Mouse (Mus musculus) mouse embryonic stem cell (cell line): Measurements from ENCODE around the gene Pdzd7.

Experiments used
- in situ Hi-C, 2 experiments: fragments of 300-500 bp; cut with MboI; formaldehyde crosslinking; loops; 1 replicate in 1 of 2; 3 replicates in 1 of 2; pipeline ENCODE4 v1.14.3; 2019 to 2020; ENCODE audit warnings: low sequenced_read_pairs in 2 of 2, low pct_unique_long_range_greater_than_20kb in 1 of 2, mixed read lengths in 1 of 2; ENCODE audit not compliant: unreplicated experiment in 1 of 2

Pdzd7 gene

DNA sequence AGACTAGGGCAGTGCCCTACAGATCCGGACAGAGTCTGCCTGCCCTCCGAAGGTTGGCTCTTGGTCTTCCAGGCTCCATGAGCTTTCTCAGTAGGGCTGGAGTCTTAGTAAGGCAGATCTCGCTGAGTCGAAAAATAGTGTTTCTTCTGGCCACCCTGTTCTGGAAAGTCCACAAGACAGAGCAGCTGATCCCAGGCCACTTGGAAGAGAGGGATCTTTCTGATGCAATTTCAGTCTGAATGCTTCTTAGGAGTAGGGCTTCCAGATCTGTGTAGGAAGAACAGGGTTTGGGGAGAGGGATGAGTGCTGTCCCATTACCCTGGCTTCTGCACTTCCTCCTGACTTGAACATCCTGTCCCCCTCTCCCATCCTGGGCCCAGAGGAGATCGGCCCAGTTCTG is at the start of gene Pdzd7:
Pdzd7 (minus strand) TSS at position 67 of the 400 bp plus-strand sequence.
- in situ Hi-C loops = no loop called here

DNA sequence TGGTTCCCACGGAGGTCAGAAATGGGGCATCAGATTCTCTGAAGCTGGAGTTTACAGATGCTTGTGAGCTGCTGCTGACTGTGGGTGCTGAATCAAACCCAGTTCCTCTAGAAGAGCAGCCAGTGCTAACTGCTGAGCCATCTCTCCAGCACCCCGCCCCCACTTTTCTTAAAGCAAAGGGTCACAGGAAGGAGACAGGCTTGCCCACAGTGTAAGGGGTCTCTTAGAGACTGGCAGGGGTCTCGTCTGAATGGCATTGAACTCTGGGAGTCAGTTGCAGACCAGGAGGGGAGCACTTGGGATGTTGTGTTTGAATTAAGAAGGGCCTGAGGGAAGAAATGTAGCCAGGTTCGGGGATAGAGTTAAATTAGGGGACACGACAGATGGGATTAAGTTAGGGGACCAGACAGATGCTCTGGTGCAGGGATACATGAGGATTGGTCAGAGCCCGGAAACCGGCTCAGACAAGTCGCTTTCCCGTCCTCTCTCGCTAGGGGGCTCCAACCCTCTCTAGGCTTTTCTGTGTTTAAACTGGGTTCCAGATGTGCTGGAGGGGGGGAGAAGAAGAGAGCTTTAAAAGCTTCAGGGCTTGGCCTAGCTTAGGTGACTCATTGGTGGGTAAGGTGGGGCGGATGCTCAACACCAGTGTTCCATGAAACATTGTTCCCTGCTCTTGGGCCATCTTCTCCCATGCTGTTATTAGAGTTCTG is 36.5 kb upstream of the Pdzd7 start:
- in situ Hi-C loops = no loop called here

GRCm38 (mm10) chr19:45081279-45081678 is 35.8 kb upstream of the Pdzd7 start:
- in situ Hi-C loops = no loop called here

GRCm38 (mm10) chr19:45080711-45081110 is 35.2 kb upstream of the Pdzd7 start:
- in situ Hi-C loops = no loop called here

- in situ Hi-C loops = no loop called here
These were observed 34.4 kb upstream of the Pdzd7 start for GRCm38 (mm10) chr19:45079769-45080515.

GRCm38 (mm10) chr19:45078971-45079764 is 33.7 kb upstream of the Pdzd7 start:
- in situ Hi-C loops = no loop called here

GRCm38 (mm10) chr19:45077742-45078645 is 32.5 kb upstream of the Pdzd7 start:
- in situ Hi-C loops = no loop called here

DNA sequence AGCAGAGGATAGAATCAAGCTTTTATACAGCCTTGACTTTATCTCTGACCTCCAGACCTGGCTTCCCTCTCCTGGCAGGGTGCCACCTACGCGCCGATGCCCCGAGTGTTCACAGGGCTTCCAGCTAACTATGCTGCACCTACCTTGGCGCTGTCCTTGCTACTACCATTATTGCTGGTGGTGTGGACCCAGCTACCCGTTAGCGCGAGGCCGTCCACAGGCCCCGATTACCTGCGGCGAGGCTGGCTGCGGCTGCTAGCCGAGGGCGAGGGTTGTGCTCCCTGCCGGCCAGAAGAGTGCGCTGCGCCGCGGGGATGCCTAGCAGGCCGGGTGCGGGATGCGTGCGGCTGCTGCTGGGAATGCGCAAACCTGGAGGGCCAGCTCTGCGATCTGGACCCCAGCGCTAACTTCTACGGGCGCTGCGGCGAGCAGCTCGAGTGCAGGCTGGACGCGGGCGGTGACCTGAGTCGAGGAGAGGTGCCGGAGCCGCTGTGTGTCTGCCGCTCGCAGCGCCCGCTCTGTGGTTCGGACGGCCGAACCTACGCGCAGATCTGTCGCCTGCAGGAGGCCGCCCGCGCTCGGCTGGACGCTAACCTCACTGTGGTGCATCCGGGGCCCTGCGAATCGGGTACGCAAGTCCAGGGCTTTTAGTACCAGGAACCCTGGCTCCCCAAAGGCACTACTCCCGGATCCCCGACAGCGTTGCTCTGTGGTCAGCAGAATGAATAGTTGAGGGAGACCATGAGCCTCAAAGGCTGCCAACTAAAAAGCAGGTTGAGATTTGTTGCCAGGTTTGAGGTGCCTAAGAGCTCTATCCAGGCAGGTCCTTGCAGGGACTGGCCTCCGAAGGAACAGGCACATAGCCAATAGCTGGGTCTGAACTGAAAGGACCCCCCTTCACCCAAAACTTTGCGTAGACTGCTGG is 31.3 kb upstream of the Pdzd7 start:
- in situ Hi-C loops = no loop called here

GRCm38 (mm10) chr19:45076036-45076575 is 30.6 kb upstream of the Pdzd7 start:
- in situ Hi-C loops = no loop called here

- in situ Hi-C loops = no loop called here
These were observed 30.0 kb upstream of the Pdzd7 start for GRCm38 (mm10) chr19:45075323-45076035.

DNA sequence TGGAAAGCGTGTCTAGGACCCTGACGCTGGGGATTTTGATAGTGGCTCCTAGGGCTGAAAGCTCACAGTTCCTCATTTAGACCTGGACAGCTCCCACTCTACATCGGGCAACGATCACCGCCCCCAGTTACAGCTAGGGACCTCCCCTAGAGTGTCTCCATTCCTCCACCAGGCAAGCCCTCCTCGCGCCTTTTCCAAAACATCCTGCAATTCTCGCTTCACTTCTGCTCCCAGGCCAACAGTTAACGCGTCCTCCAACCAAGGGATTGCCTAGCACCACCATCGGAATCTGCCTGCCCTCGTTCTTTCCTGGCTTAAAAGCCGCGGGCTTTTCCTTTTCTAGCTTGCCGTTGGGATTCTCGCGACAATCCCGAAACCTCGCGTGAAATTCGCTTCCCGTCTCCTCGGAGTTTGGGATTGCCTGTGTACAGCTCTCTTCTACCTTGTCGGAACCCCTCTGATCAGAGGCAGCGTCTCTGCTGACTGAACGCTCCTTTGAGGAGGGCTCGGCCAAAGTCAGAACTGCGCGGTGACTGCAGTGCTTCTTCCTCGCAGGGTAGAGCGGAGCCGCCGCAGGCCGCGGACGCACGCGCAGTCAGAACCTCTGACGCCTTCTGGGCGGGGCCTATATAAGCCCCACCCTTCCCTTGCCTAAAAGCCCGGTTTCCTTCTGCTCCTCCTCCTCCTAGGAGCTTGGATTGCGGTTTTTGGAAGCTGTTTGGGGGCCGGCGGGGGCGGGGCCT is 29.2 kb upstream of the Pdzd7 start, which contains the start of gene Kazald1:
Kazald1 (plus strand) TSS at position 662 of the 743 bp plus-strand sequence.
- in situ Hi-C loops = no loop called here

GRCm38 (mm10) chr19:45073871-45074542 is 28.5 kb upstream of the Pdzd7 start:
- in situ Hi-C loops = no loop called here

DNA sequence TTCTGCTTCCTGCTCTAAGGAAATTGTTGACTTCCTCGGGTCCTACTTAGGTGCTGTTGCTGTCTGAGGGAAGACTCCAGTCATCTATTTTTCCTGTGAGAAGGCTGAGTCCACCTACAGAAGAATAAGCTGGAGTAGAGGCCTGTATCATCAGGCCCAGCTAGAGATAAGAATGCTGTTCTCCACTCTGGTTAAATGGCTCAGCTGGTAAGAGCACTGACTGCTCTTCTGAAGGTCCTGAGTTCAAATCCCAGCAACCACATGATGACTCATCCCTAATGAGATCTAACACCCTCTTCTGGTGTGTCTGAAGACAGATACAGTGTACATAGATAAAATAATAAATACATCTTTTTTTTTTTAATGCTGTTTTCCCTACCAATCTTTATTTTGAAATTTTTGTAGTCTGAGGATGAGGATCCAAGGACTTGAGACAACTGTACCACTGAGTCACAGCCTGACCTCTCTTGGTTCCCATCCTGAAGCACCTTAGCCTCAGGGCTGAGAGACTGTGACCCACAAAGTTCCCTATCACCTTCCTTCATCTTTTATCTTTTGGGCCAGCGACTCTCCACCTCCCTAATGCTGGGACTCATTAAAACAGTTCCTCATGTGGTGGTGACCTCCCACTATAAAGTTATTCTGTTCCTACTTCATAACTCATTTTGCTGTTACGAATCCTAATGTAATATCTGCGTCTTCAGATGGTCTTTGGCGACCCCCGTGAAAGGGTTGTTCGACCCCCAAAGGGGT is 22.4 kb upstream of the Pdzd7 start:
- in situ Hi-C loops = no loop called here

GRCm38 (mm10) chr19:45067170-45067569 is 21.7 kb upstream of the Pdzd7 start:
- in situ Hi-C loops = no loop called here

DNA sequence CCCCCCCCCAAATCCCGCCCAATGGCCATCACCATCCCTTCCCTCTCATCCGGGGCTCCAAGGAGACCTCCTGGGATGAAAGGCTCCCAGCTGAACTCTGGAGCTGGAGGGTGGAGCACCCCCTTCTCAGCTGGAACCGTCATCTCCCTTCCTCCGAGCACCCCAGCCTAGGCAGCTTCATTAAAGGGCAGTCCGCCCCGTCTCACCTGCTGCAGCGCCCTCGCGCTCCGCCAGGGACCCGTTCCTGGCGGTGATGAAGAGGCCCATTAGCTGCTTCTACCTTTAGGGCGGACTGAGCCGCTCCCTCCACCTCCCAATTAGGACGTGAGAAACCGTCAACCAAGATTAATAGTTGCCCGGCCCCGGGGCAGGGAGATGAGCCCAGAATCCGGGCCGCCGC is 19.7 kb upstream of the Pdzd7 start:
- in situ Hi-C loops = no loop called here
